Mouse (Mus musculus): Measurements from ENCODE around the gene Ear1.
"Not testable (repeated sequence)": the region's sequence is repeated elsewhere in the genome, so short reads cannot be mapped to it uniquely, and the experiment has no call there.

Ear1 gene

GRCm38 (mm10) chr14:43796905-43797470 is 78.3 kb downstream of the Ear1 start:
- DNase-seq (ENCODE audit: extremely low read depth, insufficient read length, low spot score) = not testable (repeated sequence)

- no peak for DNase-seq (ENCODE audit: extremely low read depth, insufficient read length, low spot score)
These were observed 79.0 kb downstream of the Ear1 start for GRCm38 (mm10) chr14:43796069-43796904.

GRCm38 (mm10) chr14:43793811-43794210 is 81.5 kb downstream of the Ear1 start:
- DNase-seq (ENCODE audit: extremely low read depth, insufficient read length, low spot score) = not testable (repeated sequence)

- not testable (repeated sequence) for DNase-seq (ENCODE audit: extremely low read depth, insufficient read length, low spot score)
These were observed 90.7 kb downstream of the Ear1 start, which contains the start of gene Gm8180 for GRCm38 (mm10) chr14:43784645-43785044. Gm8180 (minus strand) TSS chr14:43784745.

Data from 3134 (cell line).